Mouse (Mus musculus): Measurements from ENCODE around the gene Rab20.
A peak's percentile ranks its signal among the peaks of the same experiment; 100 is the strongest.
"Not testable (repeated sequence)": the region's sequence is repeated elsewhere in the genome, so short reads cannot be mapped to it uniquely, and the experiment has no call there.

Gene Rab20

GRCm38 (mm10) chr8:11481876-11482275 lies 3.4 kb upstream of the Rab20 start:
- DNase-seq (ENCODE audit: low spot score in 2 of 2): no peak

GRCm38 (mm10) chr8:11479591-11479990 lies 1.1 kb upstream of the Rab20 start:
- no peak for DNase-seq (ENCODE audit: low spot score in 2 of 2)

GRCm38 (mm10) chr8:11478807-11479527 lies 457 bp upstream of the Rab20 start:
- no peak for DNase-seq (ENCODE audit: low spot score in 2 of 2)

GRCm38 (mm10) chr8:11477178-11477553 lies 1.3 kb downstream of the Rab20 start:
- no peak for DNase-seq (ENCODE audit: low spot score in 2 of 2)

- peak in 1 of 2 experiments; percentile 39 for DNase-seq (ENCODE audit: low spot score in 2 of 2)
These were observed 2.0 kb downstream of the Rab20 start for GRCm38 (mm10) chr8:11476338-11477177.

GRCm38 (mm10) chr8:11475876-11476275 lies 2.6 kb downstream of the Rab20 start:
- DNase-seq (ENCODE audit: low spot score in 2 of 2): no peak

- DNase-seq (ENCODE audit: low spot score in 2 of 2): no peak
These were observed 3.1 kb downstream of the Rab20 start for GRCm38 (mm10) chr8:11475397-11475796.

GRCm38 (mm10) chr8:11473072-11473471 lies 5.4 kb downstream of the Rab20 start:
- DNase-seq (ENCODE audit: low spot score in 2 of 2): no peak

- no peak for DNase-seq (ENCODE audit: low spot score in 2 of 2)
These were observed 7.2 kb downstream of the Rab20 start for GRCm38 (mm10) chr8:11471309-11471708.

GRCm38 (mm10) chr8:11470694-11471093 lies 7.8 kb downstream of the Rab20 start:
- no peak for DNase-seq (ENCODE audit: low spot score in 2 of 2)

GRCm38 (mm10) chr8:11469095-11469494 lies 9.4 kb downstream of the Rab20 start:
- peak in 1 of 2 experiments; percentile 37 for DNase-seq (ENCODE audit: low spot score in 2 of 2)

GRCm38 (mm10) chr8:11466528-11466927 lies 12.0 kb downstream of the Rab20 start:
- not testable (repeated sequence) for DNase-seq (ENCODE audit: low spot score in 2 of 2)

GRCm38 (mm10) chr8:11465619-11466018 lies 12.9 kb downstream of the Rab20 start:
- no peak for DNase-seq (ENCODE audit: low spot score in 2 of 2)

GRCm38 (mm10) chr8:11464707-11464964 lies 13.9 kb downstream of the Rab20 start:
- DNase-seq (ENCODE audit: low spot score in 2 of 2): no peak

- no peak for DNase-seq (ENCODE audit: low spot score in 2 of 2)
These were observed 14.4 kb downstream of the Rab20 start for GRCm38 (mm10) chr8:11463889-11464706.

GRCm38 (mm10) chr8:11463541-11463888 lies 15.0 kb downstream of the Rab20 start:
- no peak for DNase-seq (ENCODE audit: low spot score in 2 of 2)

- no peak for DNase-seq (ENCODE audit: low spot score in 2 of 2)
These were observed 15.9 kb downstream of the Rab20 start for GRCm38 (mm10) chr8:11462641-11463040.

GRCm38 (mm10) chr8:11461847-11462246 lies 16.7 kb downstream of the Rab20 start:
- no peak for DNase-seq (ENCODE audit: low spot score in 2 of 2)

GRCm38 (mm10) chr8:11460934-11461333 lies 17.6 kb downstream of the Rab20 start:
- no peak for DNase-seq (ENCODE audit: low spot score in 2 of 2)

- no peak for DNase-seq (ENCODE audit: low spot score in 2 of 2)
These were observed 19.5 kb downstream of the Rab20 start for GRCm38 (mm10) chr8:11459016-11459415.

- DNase-seq (ENCODE audit: low spot score in 2 of 2): no peak
These were observed 20.3 kb downstream of the Rab20 start for GRCm38 (mm10) chr8:11457981-11458836.

- DNase-seq (ENCODE audit: low spot score in 2 of 2): no peak
These were observed 21.2 kb downstream of the Rab20 start for GRCm38 (mm10) chr8:11457278-11457677.
